In the genomic region with DNA sequence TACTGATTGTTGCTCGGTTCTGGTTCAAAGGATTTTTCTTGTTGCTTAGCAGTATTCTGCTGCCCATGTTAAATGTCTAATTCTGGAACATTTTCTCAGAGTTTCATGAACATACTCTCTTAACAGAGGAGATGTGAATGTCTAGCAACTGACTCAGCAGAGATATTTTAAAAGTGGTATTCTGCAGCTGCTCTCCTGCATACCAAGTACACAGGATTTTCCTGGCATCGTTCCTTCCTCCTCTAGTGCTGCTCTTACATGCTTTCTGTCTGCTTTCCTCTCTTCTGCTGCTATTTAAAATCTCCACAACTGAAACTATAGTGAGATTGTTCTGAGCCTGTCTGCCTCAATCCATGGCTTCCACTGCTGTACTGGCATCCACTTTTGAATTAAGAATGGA, we compare ENCODE assay signal across 18 mouse cellular contexts. TPM values are rescaled to one million over a fixed set of nuclear protein-coding genes. Genes with fewer than 3 reads are reported as not detected.
A peak's percentile ranks its signal among the peaks of the same experiment; 100 is the strongest.
DNase-seq lines count a peak whose midpoint lies in the region; ATAC-seq lines count a peak whose summit lies in the region.
"Had no signal": no experiment of that assay in that cellular context is flagged by ENCODE, and none has a peak within 500 bp of the region (broad histone marks: within the 10 kb centered on the region; RNA-seq: fewer than 3 reads in every experiment).

No protein-coding gene starts in this region.

- intact Hi-C loops in gastrocnemius, postnatal 14 days (cut with DNase I; ENCODE audit: low total_unique reads) = no loop called here

- peak; percentile 2 for DNase-seq in gastrocnemius, adult 18-20 months (ENCODE audit: low spot score)
- no peak for DNase-seq in gastrocnemius, postnatal 14 days
- DNase-seq in 3T3-L1 (ENCODE audit: low read depth, low spot score) = peak; percentile 1
- peak; percentile 44 to 69 for DNase-seq in frontal cortex, adult 2 months (ENCODE audit: extremely low spot score in 1 of 2, low spot score in 1 of 2)
- DNase-seq in right cerebral cortex, adult 18-20 months = peak; percentile 57
- no peak for DNase-seq in lung, postnatal 25 days (ENCODE audit: low spot score)
- no peak for DNase-seq in spleen, postnatal 14 days (ENCODE audit: low spot score in 2 of 2)
- DNase-seq: cerebellum, postnatal 10 days; heart, postnatal 14 days; lung, adult 2 months had no signal

- no peak for ATAC-seq in granulocyte monocyte progenitor cell, adult 5-6 weeks (replicated peaks; ENCODE audit: poor library complexity, severe bottlenecking)
- ATAC-seq: forebrain, embryonic 14.5 days; hindbrain, postnatal 0 days had no signal

RNA-seq across cellular contexts. Expression of a gene that starts 16.7 kb away (rescaled TPM):
- not detected for total RNA-seq in gastrocnemius, adult 18-20 months (2021)
- total RNA-seq in gastrocnemius, postnatal 14 days (2021) = under 1 TPM in 1 of 2 experiments, not detected in 1; 0.21 TPM
- polyA plus RNA-seq in frontal cortex, adult 2 months (2012; rRNA removed) = not detected in 2 replicates
- not detected in 2 replicates for total RNA-seq in granulocyte monocyte progenitor cell, adult 5-6 weeks (2014; fragmentation: Nextera tagmentation)
- not detected in 2 replicates for total RNA-seq in granulocyte monocyte progenitor cell, adult 5-6 weeks (2017)
- total RNA-seq: heart, postnatal 14 days; megakaryocyte, adult 5-6 weeks; MEL had no signal
- polyA plus RNA-seq: embryonic facial prominence, embryonic 12.5 days; kidney, embryonic 16.5 days; limb, embryonic 11.5 days; lung, adult 2 months had no signal

RNA-seq across cellular contexts. Expression of a gene that starts 55.6 kb away (rescaled TPM):
- 10 to 100 TPM; 40.0 to 41.8 TPM for total RNA-seq in gastrocnemius, adult 18-20 months (2021)
- total RNA-seq in gastrocnemius, postnatal 14 days (2021) = 10 to 100 TPM; 48.3 to 53.6 TPM
- 4.6 and 5.1 TPM in 2 replicates for polyA plus RNA-seq in frontal cortex, adult 2 months (2012; rRNA removed)
- total RNA-seq in granulocyte monocyte progenitor cell, adult 5-6 weeks (2014; fragmentation: Nextera tagmentation) = 24.3 and 31.5 TPM in 2 replicates
- total RNA-seq in granulocyte monocyte progenitor cell, adult 5-6 weeks (2017) = 20.7 and 29.0 TPM in 2 replicates

Comparison
In these comparisons a context has a peak if more than half of its experiments do, and no peak if none do; other contexts are left out.
1. DNase-seq: peak in gastrocnemius, adult 18-20 months (single experiment), 3T3-L1 (single experiment), frontal cortex, adult 2 months (2 of 2) and right cerebral cortex, adult 18-20 months (single experiment); none in gastrocnemius, postnatal 14 days (single experiment), lung, postnatal 25 days (single experiment) and spleen, postnatal 14 days (0 of 2).